Mouse (Mus musculus) midbrain, postnatal 0 days (tissue): ENCODE data around the gene Prkd1. TPM values are rescaled to one million over a fixed set of nuclear protein-coding genes. Genes with fewer than 3 reads are reported as not detected.

Experiments used
- ATAC-seq: fragments of 200-750 bp; cut with Nextera tagmentation; 2 replicates; pipeline ENCODE4 v1.8.0; 2017; ENCODE audit warnings: moderate number of reproducible peaks, mild to moderate bottlenecking, moderate TSS enrichment, moderate library complexity; ENCODE audit not compliant: low FRiP score
- DNase-seq: peaks from one replicate; pipeline ENCODE4 v3.0.0-alpha.2; 2015; ENCODE audit warnings: low spot score
- H3K27ac ChIP-seq: fragments of 300-500 bp; sonication (generic); 2 replicates; pipeline ENCODE4 v1.5.1; 2014; ENCODE audit warnings: low read depth, mild to moderate bottlenecking, low read length, mixed read lengths
- H3K27me3 ChIP-seq: fragments of 300-500 bp; sonication (generic); 2 replicates; pipeline ENCODE4 v1.6.1; 2014; ENCODE audit warnings: low read length, control low read depth, mixed read lengths; ENCODE audit not compliant: insufficient read depth
- H3K36me3 ChIP-seq: fragments of 300-500 bp; sonication (generic); 2 replicates; pipeline ENCODE4 v1.6.1; 2014; ENCODE audit warnings: low read length, control low read depth, mixed read lengths; ENCODE audit not compliant: insufficient read depth
- H3K4me1 ChIP-seq: fragments of 300-500 bp; sonication (generic); 2 replicates; pipeline ENCODE4 v1.6.1; 2014; ENCODE audit warnings: mild to moderate bottlenecking, control low read depth, antibody characterized with exemption, low read length, mixed read lengths; ENCODE audit not compliant: insufficient read depth
- H3K4me2 ChIP-seq: fragments of 300-500 bp; sonication (generic); 2 replicates; pipeline ENCODE4 v1.6.1; 2014; ENCODE audit warnings: low read depth, mild to moderate bottlenecking, low read length, mixed read lengths; ENCODE audit not compliant: poor library complexity, severe bottlenecking
- H3K4me3 ChIP-seq: fragments of 300-500 bp; sonication (generic); 2 replicates; pipeline ENCODE4 v1.5.1; 2014; ENCODE audit warnings: low read depth, mild to moderate bottlenecking, low read length, moderate library complexity
- H3K9ac ChIP-seq: fragments of 300-500 bp; sonication (generic); replicated peaks from 2 replicates; pipeline ENCODE4 v1.6.1; 2014; ENCODE audit warnings: mild to moderate bottlenecking, low read length, moderate library complexity, mixed read lengths; ENCODE audit not compliant: poor library complexity, severe bottlenecking
- H3K9me3 ChIP-seq: fragments of 300-500 bp; sonication (generic); 2 replicates; pipeline ENCODE4 v1.6.1; 2016; ENCODE audit warnings: low read length, control low read depth
- CTCF ChIP-seq: IDR thresholded peaks from 2 replicates; pipeline ENCODE4 v1.5.1; 2016; ENCODE audit warnings: antibody characterized with exemption, mild to moderate bottlenecking
- WGBS: fragments of 180-500 bp; shearing (Covaris S2); extraction: QIAGEN DNeasy Blood & Tissue Kit; methylation state at CpG from one replicate; pipeline ENCODE4 v1.1.7; 2014; 5-methylcytosine and 5-hydroxymethylcytosine counted together
- polyA plus RNA-seq: library from polyadenylated mRNA; unstranded; fragments of >200 nt; fragmentation: Nextera tagmentation; extraction: Ambion mirVana; gene quantifications from 2 replicates; pipeline ENCODE4 v1.2.1, GENCODE M21; 2015
- total RNA-seq: library from RNA; depleted of rRNA; stranded (reverse); fragments of >200 nt; gene quantifications from 2 replicates; pipeline ENCODE4 v1.2.3, GENCODE M21; 2014

Prkd1 gene
- total and polyA plus RNA-seq, 2 experiments from 2014 or later: 2.2 to 3.1 TPM

DNA sequence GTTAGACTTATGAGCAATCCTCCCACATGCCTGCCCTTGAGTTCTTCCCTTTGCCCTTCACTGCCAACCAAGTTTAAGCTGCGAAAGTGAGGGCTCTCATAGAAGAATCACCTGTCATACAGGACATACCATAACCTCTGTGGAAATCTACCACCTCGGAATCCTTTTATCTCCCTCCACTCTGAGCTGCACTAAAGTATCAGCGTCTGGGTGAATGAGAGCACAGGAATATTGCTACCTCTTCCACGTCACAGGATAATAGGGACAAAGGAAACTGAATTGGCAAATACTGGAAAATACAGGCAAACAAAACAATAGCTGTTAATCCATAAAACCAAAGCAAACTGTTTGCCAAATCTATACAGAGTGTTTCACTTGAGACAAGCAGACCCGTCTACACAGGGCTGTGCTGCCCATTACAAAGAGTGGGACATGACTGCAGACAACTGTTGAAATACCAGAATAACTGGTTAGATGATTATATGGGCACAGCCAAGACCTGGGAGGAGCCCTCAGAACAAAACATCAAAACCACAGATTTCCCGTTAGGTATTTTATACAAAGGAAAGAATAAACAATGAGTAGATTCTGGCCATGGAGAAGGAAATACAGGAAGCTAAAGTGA is 60.6 kb downstream of the Prkd1 start:
- TF ChIP-seq CTCF: no peak
- WGBS: 83% methylated on average over 6 of the region's 6 CpGs
- DNase-seq: no peak
- Histone ChIP-seq H3K4me2 (no peak overlapping the region), H3K4me1 (no peaks in the 10 kb centered on the region), H3K36me3 (no peaks in the 10 kb centered on the region), H3K27ac (no peak overlapping the region), H3K9me3 (no peaks in the 10 kb centered on the region), H3K9ac (no peak overlapping the region), H3K4me3 (no peak overlapping the region), H3K27me3 (no peaks in the 10 kb centered on the region)
- ATAC-seq: no peak

DNA sequence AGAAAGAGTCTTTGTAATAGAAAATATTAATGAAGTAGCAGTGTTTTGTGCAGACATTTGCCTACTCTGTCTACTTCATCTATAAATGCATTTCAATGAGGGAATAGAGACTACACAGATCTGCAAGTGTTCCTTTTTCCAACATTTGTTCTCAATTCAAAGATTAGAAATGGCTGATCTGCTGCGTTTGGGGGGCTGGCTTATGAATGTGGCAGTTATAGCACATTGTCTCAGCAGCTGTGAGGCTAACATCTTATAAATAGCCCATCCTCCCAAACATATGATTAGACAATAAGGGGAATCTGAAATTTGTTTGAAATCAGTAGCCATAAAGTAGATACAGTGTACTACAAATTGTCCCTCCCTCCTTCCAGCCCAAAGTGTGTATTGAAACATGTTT is 83.7 kb downstream of the Prkd1 start:
- Histone ChIP-seq H3K9ac (no peak overlapping the region), H3K27me3 (no peaks in the 10 kb centered on the region), H3K27ac (no peak overlapping the region), H3K36me3 (no peaks in the 10 kb centered on the region), H3K9me3 (no peaks in the 10 kb centered on the region), H3K4me1 (no peaks in the 10 kb centered on the region), H3K4me3 (no peak overlapping the region), H3K4me2 (no peak overlapping the region)
- WGBS: 63% methylated on average over 1 of the region's 1 CpGs
- DNase-seq: no peak
- ATAC-seq: no peak
- no peak for TF ChIP-seq CTCF

DNA sequence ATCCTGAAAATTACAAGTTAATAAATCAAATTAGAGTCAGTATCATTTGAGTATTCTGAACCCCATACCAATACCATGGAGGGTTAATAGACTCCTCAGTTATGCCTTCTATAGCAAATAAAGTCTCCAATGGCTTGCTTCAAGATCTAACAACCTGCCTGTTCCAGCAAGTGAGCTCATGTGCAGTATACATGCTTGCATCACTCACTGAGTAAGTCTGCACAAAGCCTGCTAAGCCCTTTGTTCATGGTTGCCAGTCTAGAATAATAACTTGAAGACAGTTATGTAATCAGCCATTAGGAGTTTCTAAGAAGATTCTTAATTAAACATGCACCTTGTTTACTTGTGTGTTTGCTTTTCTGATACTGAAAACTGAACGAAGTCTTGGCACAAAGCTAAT is 88.4 kb downstream of the Prkd1 start:
- Histone ChIP-seq H3K27ac (no peak overlapping the region), H3K4me2 (no peak overlapping the region), H3K9me3 (no peaks in the 10 kb centered on the region), H3K27me3 (no peaks in the 10 kb centered on the region), H3K4me1 (no peaks in the 10 kb centered on the region), H3K9ac (no peak overlapping the region), H3K4me3 (no peak overlapping the region), H3K36me3 (no peaks in the 10 kb centered on the region)
- WGBS: 68% methylated on average over 1 of the region's 1 CpGs
- no peak for TF ChIP-seq CTCF
- DNase-seq (no peak), ATAC-seq (no peak)

DNA sequence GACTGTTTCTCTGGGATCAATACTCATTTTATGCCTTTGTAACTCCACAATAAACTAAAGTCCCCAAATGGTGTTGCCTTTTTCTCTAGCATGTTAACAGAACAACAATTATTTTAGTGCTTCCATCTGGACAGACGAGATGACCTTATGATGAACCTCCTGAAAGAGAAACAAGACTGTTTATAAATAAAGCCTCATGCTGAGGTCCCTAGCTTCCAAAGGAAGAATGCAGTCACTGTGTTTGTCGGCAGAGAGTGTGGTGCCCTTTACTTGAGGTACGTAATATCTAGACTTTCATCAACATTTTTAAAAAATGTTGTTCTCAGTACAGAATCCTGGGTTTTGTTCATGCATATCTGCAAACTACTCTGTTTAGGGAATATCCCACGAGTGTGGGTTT is 90.7 kb downstream of the Prkd1 start:
- ATAC-seq (no peak), DNase-seq (no peak)
- no peaks in the 10 kb centered on the region for H3K9me3 ChIP-seq
- H3K4me3 ChIP-seq: no peak overlapping the region
- H3K27ac ChIP-seq: no peak overlapping the region
- no peaks in the 10 kb centered on the region for H3K27me3 ChIP-seq
- no peak overlapping the region for H3K9ac ChIP-seq
- WGBS: 69% methylated on average over 4 of the region's 4 CpGs
- no peak overlapping the region for H3K4me2 ChIP-seq
- 0 out of 2 replicates have a peak, but pooled peaks have one; percentile 6 for TF ChIP-seq CTCF
- no peaks in the 10 kb centered on the region for H3K36me3 ChIP-seq
- H3K4me1 ChIP-seq: no peaks in the 10 kb centered on the region

DNA sequence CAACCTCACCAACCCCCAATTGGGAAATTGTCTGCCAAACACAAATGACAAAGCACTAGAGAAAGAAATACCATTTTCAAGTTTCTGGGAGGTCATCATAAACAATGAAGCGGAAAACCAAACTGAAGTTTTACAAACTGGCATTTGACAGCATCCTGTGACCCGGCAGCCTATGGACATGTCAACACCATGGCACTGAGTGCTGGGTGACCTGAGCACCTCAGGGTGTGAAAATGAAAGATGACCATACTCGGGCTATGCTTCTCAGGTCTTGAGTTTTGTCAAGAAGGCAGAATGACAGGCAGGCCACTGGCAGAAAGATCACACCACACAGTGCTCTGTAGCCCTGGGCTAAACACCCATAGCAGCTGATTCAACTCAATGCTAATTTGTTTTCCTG is 94.7 kb downstream of the Prkd1 start:
- H3K4me1 ChIP-seq: no peaks in the 10 kb centered on the region
- DNase-seq (no peak), ATAC-seq (no peak)
- H3K36me3 ChIP-seq: no peaks in the 10 kb centered on the region
- 77% methylated on average over 3 of the region's 3 CpGs for WGBS
- no peaks in the 10 kb centered on the region for H3K27me3 ChIP-seq
- no peak overlapping the region for H3K9ac ChIP-seq
- H3K27ac ChIP-seq: no peak overlapping the region
- no peak overlapping the region for H3K4me2 ChIP-seq
- no peak for TF ChIP-seq CTCF
- H3K9me3 ChIP-seq: no peaks in the 10 kb centered on the region
- H3K4me3 ChIP-seq: no peak overlapping the region

- DNase-seq (peak; percentile 57), ATAC-seq (peak; percentile 28; the same call in 1 of the 2 replicates)
- Histone ChIP-seq H3K27ac (no peak overlapping the region), H3K36me3 (no peaks in the 10 kb centered on the region), H3K4me2 (no peak overlapping the region), H3K9ac (no peak overlapping the region), H3K4me1 (no peaks in the 10 kb centered on the region), H3K9me3 (no peaks in the 10 kb centered on the region), H3K27me3 (no peaks in the 10 kb centered on the region), H3K4me3 (no peak overlapping the region)
- TF ChIP-seq CTCF: no peak
- 56% methylated on average over 8 of the region's 8 CpGs for whole genome bisulfite sequencing
These were observed 98.9 kb downstream of the Prkd1 start for GRCm38 (mm10) chr12:50549860-50550555.
